Mouse (Mus musculus) adrenal gland, postnatal 14 days (tissue): ENCODE data around the gene Arl2. TPM values are rescaled to one million over a fixed set of nuclear protein-coding genes. Genes with fewer than 3 reads are reported as not detected.
A peak's percentile ranks its signal among the peaks of the same experiment; 100 is the strongest.
"Not testable (repeated sequence)": the region's sequence is repeated elsewhere in the genome, so short reads cannot be mapped to it uniquely, and the experiment has no call there.

Experiments used
- DNase-seq: peaks from one replicate; pipeline ENCODE4 v3.0.0; 2021; ENCODE audit warnings: mixed read lengths
- long read RNA-seq, 2 experiments: library from polyadenylated mRNA; stranded (forward); transcript quantifications; one replicate each; pipeline ENCODE4 v2.0.0; 2021
- total RNA-seq: library from RNA; stranded (reverse); gene quantifications from 2 replicates; pipeline ENCODE4 v1.2.3, GENCODE M21; 2021

Arl2 gene
- total RNA-seq = 61.2 and 61.5 TPM in 2 replicates
- long read RNA-seq, experiment 1, transcript Arl2-201 (5 exons, 1,286 nt) = major isoform, 84 of 93 reads
- long read RNA-seq, experiment 1, partial matches to known transcripts = 4 of 93 reads
- long read RNA-seq, experiment 1, other reads (novel, unspliced or antisense) = 3 of 93 reads
- long read RNA-seq, experiment 2, transcript Arl2-201 (5 exons, 1,286 nt) = major isoform, 89 of 102 reads
- long read RNA-seq, experiment 2, partial matches to known transcripts = 5 of 102 reads
- long read RNA-seq, experiment 2, other reads (novel, unspliced or antisense) = 7 of 102 reads

DNA sequence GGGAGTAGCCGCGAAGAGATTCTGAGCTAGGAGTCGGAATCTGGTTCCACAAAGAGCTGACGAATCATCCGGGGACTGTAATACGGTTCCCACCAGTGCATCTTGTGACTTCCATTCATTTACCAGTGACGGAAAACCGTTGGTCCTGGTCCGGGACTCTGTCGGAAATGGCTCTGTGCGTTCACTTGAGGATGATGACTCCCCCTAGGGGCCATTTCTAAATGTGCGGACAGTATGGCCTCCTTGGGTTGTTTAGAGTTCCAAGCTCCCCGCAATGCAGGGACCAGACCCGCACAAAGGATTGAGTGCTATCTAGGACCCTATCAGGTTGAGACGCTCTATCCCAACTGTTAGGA is at the start of gene Arl2:
Gene Arl2 (minus strand): TSS at position 155 of the 356 bp plus-strand sequence.
- DNase-seq = peak; percentile 87

DNA sequence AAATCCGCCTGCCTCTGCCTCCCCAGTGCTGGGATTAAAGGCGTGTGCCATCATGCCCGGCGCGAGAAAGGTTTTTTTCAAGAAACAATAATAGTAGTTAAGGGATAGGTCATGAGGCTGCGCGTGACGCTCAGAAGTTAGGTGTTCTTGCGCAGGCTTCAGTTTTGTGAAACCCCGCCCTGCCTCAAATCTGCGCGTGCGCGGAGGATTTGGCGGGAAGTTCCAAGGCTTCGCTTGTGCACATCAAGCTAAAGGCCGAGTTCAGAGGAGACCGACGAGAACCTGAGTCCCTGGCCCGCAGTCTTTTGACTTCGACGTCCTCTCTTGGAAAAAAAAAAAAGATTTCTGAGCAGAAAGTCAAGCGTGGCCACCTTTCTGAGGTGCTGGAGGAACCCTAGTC is 42.8 kb upstream of the Arl2 start, which contains the start of gene Majin:
Gene Majin (plus strand): TSS at position 258 of the 400 bp plus-strand sequence.
- DNase-seq = no peak

- peak; percentile 76 for DNase-seq
Observed at GRCm38 (mm10) chr19:6182534-6182933, 41.2 kb upstream of the Arl2 start.

- peak; percentile 32 for DNase-seq
Observed at GRCm38 (mm10) chr19:6181629-6182028, 40.3 kb upstream of the Arl2 start.

DNA sequence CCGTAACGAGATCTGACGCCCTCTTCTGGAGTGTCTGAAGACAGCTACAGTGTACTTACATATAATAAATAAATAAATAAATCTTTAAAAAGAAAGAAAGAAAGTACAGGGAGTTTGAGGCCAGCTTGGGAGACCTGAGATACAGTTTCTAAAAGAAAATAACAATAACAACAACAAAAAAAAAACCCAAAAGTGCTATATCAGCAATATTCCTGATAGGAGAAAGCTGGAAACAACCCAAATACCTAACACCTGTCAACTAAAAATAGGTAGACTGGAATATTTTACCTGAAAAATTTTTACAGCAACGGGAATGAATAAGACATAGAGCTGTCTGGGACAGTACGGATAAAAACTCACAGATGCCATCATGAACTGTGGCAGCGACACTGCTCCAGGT is 37.4 kb upstream of the Arl2 start:
- no peak for DNase-seq

DNA sequence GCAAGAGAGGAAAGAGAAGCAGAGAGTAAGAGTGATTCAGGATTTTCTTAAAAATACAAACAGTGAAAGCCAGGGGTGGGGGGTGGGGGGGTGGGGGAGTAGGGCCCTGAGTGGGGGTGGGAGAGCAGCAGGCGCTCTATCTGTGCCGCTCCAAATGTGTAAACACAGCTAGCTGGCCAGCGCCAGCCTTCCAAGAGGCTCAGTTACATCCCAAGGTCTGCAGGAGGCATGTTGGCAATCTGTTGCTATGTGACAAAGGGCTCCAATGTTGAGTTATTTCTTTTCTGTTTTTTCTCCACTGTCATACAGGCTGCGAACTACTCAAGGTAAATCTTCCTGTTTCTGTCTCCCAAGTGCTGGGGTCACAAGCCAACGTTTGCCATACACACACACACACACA is 33.4 kb upstream of the Arl2 start:
- DNase-seq = peak; percentile 68

DNA sequence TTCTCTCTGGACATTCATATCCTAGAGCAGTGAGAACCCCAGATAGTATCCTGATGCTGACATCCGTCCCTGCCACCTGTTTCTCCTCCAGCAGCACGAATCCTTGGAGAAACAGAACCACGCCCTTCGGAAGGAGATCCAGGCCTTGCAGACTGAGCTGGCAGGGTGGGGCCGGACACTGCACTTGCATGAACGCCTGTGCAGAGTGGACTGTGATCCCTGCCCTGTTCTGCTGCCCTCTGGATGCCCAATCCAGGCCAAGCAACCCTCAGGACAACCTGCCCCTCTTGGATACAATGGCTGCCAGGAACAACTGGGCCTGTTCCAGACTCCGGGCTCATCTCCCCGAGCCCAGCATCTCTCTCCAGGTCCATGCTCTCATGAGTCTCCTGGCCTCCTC is 29.9 kb upstream of the Arl2 start:
- DNase-seq = no peak

- no peak for DNase-seq
Observed at GRCm38 (mm10) chr19:6166750-6167149, 25.4 kb upstream of the Arl2 start.

DNA sequence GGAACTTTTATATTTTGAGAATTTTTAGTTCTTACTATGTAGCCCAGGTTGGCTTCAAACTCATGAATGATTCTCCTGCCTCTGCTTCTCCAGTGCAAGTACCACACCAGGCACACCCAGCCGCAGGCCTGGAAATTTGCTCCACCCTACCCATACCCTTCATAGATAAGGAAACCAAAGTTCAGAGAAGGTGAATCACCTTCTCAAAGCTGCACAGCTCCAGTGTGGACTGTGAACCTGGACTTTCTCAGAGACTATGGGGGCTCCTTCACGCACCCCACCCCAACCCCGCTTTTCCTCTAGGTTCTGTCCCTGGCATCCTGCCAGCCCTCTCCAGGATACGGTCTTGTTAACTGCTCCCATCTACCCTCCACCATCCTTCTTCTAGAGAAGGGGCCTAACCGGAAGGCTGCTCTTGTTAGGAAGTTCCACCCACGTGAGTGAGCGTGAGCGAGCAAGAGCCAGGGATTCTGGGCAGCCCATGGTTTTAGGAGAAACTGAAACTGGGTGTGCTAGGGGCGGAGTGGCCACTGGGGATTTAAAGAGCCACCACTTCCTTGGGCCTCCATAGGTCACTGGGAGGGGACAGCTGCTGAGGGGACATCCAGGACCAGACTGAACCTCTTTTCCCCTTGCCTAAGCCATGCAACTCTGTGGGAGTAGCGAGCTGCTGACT is 22.7 kb upstream of the Arl2 start:
- peak; percentile 51 for DNase-seq

DNA sequence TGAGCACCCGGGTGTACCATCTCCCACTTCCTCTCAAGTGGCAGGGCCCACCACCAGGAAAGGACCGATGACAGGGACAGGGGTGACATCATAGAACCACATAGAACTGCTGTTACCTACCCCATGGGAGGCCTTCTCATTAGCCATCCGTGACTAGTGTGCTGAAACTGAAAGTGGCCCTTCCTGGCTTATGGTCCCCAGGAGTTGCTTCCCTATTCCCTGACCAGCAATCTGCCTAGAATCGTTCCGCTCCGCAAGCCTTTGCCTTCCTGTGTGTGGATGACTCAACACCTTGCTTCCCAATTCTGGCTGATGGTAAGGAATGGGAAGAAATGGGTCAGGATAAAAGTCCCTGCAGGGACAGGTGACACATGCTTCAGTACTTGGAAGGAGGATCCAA is 15.9 kb upstream of the Arl2 start:
- no peak for DNase-seq

- peak; percentile 58 for DNase-seq
Observed at GRCm38 (mm10) chr19:6156372-6156771, 15.0 kb upstream of the Arl2 start.

DNA sequence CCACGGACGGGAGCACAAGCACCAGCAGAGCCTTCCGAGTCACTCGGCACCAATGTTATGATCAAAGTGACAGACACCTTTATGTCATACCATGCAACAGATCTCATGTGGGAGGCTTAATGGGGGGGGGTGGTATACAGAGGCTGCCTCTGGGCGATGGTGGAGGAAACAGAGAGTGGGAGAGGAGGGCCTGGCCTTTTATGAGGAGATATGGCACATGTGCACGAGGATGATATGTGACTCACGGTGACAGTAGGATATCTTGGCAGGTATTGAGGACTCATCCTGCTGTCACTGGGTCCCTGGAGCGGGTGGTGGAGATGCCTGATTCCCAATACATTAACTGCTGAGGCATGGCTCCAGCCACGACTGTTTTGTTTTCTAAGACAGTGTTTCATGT is 13.8 kb upstream of the Arl2 start:
- no peak for DNase-seq

GRCm38 (mm10) chr19:6144842-6145241 is 3.5 kb upstream of the Arl2 start:
- no peak for DNase-seq

DNA sequence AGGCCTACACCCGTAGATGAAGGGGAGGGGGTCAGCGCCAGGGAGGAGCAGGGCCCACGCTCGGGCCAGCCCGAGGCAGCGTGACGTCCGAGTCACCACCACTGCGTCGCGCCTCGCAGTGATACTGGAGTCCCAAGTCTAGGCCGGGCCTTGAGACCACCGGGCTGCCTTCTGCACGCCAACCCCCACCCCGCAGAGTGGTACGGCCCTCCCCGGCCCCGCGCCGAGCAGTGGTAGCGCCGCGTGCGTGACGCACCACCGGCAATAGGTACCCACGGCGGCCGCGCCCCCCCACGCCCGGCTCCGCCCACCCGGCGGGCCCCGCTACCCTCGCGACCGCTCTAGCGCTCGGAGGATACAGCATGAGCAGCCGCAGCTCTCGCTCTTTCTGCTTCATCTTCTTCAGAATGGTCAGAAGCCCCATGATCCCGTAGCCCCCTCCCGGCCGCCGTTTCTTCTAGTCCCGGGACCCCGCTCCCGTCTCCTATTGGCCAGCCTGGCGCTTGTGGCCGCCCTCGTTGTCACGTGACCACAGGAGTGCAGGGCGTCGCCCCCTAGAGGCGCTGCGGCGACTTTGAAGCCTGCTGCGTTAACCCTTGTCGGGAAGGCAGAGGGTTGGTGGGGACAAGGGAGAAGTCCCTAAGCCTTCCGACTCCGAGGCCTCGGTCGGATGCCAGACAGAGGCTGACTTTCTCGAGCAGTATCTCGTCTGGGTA is 512 bp downstream of the Arl2 start, which contains the start of gene Batf2:
Gene Batf2 (plus strand): TSS at position 306 of the 716 bp plus-strand sequence.
- DNase-seq = peak; percentile 95

GRCm38 (mm10) chr19:6140374-6140677 is 1.0 kb downstream of the Arl2 start:
- DNase-seq = no peak

DNA sequence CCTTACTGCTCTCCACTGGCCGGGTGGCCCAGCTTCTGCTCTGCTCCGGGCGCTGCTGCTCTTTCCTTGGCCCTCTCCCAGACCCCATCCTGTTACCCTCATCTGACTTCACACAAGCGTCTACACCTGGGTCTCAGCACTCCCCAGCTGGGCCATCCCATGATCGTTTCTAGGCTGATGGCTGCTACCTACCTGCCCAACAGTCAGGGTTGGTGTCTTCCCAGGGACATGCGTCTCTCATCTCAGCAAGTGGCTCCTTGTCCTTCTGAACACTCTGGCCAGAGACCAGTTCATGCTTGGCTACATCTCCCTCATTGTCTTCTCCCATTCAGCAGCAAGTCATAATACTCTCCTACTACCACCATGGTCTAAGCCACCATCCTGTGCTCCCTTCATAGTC is 1.6 kb downstream of the Arl2 start:
- DNase-seq = no peak

DNA sequence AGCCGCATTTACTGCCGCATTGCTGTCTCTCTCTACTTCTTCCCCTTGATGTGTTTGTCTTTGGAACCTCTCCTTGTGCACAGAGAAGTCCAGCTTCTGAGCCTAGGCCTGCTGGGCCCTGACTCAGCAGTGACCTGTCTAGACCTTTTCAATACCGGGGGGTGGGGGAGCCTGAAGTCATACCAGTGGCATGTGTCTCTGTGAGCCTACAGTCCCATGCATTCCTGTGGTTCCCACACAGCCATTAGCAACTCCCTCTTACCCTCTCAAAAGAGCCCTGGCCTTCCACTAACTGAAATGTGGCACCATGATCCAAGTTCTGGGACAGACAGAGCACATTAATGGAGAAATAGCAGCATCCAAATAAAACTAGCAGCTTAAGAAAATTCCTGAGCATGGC is 5.0 kb downstream of the Arl2 start:
- no peak for DNase-seq

DNA sequence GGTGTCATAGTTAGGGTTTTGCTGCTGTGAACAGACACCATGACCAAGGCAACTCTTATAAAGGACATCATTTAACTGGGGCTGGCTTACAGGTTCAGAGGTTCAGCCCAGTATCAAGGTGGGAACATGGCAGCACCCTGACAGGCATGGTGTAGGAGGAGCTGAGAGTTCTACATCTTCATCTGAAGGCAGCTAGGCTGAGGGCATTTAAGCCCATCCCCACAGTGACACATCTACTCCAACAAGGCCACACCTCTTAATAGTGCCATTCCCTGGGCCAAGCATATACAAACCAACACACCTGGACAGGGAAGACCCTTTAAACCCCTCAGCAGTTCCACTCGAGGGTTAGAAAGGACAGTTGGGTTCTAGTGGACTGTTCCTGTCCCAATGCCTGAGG is 8.2 kb downstream of the Arl2 start:
- not testable (repeated sequence) for DNase-seq

GRCm38 (mm10) chr19:6132171-6132827 is 9.0 kb downstream of the Arl2 start:
- no peak for DNase-seq

- DNase-seq = not testable (repeated sequence)
Observed at GRCm38 (mm10) chr19:6130414-6131128, 10.8 kb downstream of the Arl2 start.

- peak; percentile 97 for DNase-seq
Observed at GRCm38 (mm10) chr19:6127760-6128341, 13.5 kb downstream of the Arl2 start, which contains the start of gene Snx15. Gene Snx15 (minus strand): TSS chr19:6128304.
